Mouse (Mus musculus) stomach, postnatal 0 days (tissue): Measurements from ENCODE around the gene Sco1. TPM values are rescaled to one million over a fixed set of nuclear protein-coding genes. Genes with fewer than 3 reads are reported as not detected.
A peak's percentile ranks its signal among the peaks of the same experiment; 100 is the strongest.

Experiments
- ATAC-seq: fragments of 200-750 bp; cut with Nextera tagmentation; 2 replicates; pipeline ENCODE4 v1.8.0; 2017; ENCODE audit not compliant: low FRiP score, low TSS enrichment
- DNase-seq: peaks from one replicate; pipeline ENCODE4 v3.0.0-alpha.2; 2016; ENCODE audit warnings: low spot score
- H3K27ac ChIP-seq: fragments of 300-500 bp; sonication (generic); replicated peaks from 2 replicates; pipeline ENCODE4 v1.5.1; 2014; ENCODE audit warnings: mild to moderate bottlenecking, control low read depth
- H3K27me3 ChIP-seq: fragments of 300-500 bp; sonication (generic); 2 replicates; pipeline ENCODE4 v1.6.1; 2014; ENCODE audit warnings: low read length; ENCODE audit not compliant: control insufficient read depth, insufficient read depth
- H3K36me3 ChIP-seq: fragments of 300-500 bp; sonication (generic); 2 replicates; pipeline ENCODE4 v1.6.1; 2014; ENCODE audit warnings: low read length, mixed read lengths; ENCODE audit not compliant: control insufficient read depth, insufficient read depth
- H3K4me1 ChIP-seq: fragments of 300-500 bp; sonication (generic); replicated peaks from 2 replicates; pipeline ENCODE4 v1.6.1; 2014; ENCODE audit warnings: antibody characterized with exemption; ENCODE audit not compliant: control insufficient read depth, insufficient read depth
- H3K4me2 ChIP-seq: fragments of 300-500 bp; sonication (generic); replicated peaks from 2 replicates; pipeline ENCODE4 v1.6.1; 2014; ENCODE audit warnings: low read depth, mild to moderate bottlenecking, control low read depth, moderate library complexity
- H3K4me3 ChIP-seq: fragments of 300-500 bp; sonication (generic); 2 replicates; pipeline ENCODE4 v1.5.1; 2014; ENCODE audit warnings: low read depth, low read length, control low read depth
- H3K9ac ChIP-seq: fragments of 300-500 bp; sonication (generic); 2 replicates; pipeline ENCODE4 v1.6.1; 2014; ENCODE audit warnings: mild to moderate bottlenecking, low read length, control low read depth, mixed read lengths
- H3K9me3 ChIP-seq: fragments of 300-500 bp; sonication (generic); 2 replicates; pipeline ENCODE4 v1.6.1; 2016; ENCODE audit warnings: low read length; ENCODE audit not compliant: control insufficient read depth
- CTCF ChIP-seq: IDR thresholded peaks from 2 replicates; pipeline ENCODE4 v1.5.1; 2016; ENCODE audit warnings: antibody characterized with exemption, low read depth, mild to moderate bottlenecking, moderate library complexity
- EP300 ChIP-seq: optimal IDR thresholded peaks from 2 replicates; pipeline ENCODE3; 2016; ENCODE audit warnings: antibody characterized with exemption
- WGBS: fragments of 180-500 bp; shearing (Covaris S2); extraction: QIAGEN DNeasy Blood & Tissue Kit; methylation state at CpG from one replicate; pipeline ENCODE4 v1.1.7; 2014; 5-methylcytosine and 5-hydroxymethylcytosine counted together
- polyA plus RNA-seq: library from polyadenylated mRNA; unstranded; fragments of >200 nt; fragmentation: Nextera tagmentation; extraction: Ambion mirVana; gene quantifications from 2 replicates; pipeline ENCODE4 v1.2.1, GENCODE M21; 2015

The Sco1 gene
- polyA plus RNA-seq, 1 experiment from 2014 or later = 14.5 TPM

- DNase-seq = no peak
- Histone ChIP-seq H3K4me2 (no peak within 1 kb of the TSS), H3K27me3 (no peaks in the 10 kb centered on the region), H3K4me1 (no peaks in the 10 kb centered on the region; the same call in 1 of the 2 replicates), H3K36me3 (no peaks in the 10 kb centered on the region), H3K9ac (no peak within 1 kb of the TSS), H3K4me3 (no peak within 1 kb of the TSS), H3K27ac (no peak within 1 kb of the TSS), H3K9me3 (no peaks in the 10 kb centered on the region)
- no peak for TF ChIP-seq CTCF
- TF ChIP-seq EP300 = no peak
- 78% methylated on average over 5 of the region's 5 CpGs for WGBS
- ATAC-seq = no peak
Observed at GRCm38 (mm10) chr11:67078000-67078399, 25.5 kb downstream of the Sco1 start, which contains the start of gene Myh3. Gene Myh3, plus strand, starts transcription at chr11:67078300.

DNA sequence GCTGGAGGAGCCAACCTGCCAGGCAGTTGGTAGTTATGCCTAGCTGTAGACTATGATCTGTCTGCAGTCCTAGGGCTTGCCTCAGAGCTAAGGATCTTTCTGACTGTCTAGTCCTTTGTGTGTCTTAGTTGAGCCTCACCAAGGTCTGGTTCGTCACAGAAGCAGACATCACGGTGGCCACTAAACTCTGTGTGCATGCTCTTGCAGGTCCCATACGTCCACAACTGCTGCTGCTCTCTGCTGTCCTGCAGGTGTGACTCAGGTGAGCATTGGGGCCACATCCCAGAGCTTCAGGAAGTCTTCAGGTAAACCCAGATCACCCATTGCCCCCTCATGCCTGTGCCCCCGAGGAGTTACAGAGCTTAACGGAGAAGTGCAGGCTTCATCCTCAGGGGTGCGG is 26.4 kb downstream of the Sco1 start:
- Histone ChIP-seq H3K27ac (no peak overlapping the region), H3K4me1 (no peaks in the 10 kb centered on the region; the same call in 1 of the 2 replicates), H3K9me3 (no peaks in the 10 kb centered on the region), H3K27me3 (no peaks in the 10 kb centered on the region), H3K4me3 (no peak overlapping the region), H3K36me3 (no peaks in the 10 kb centered on the region), H3K4me2 (no peak overlapping the region), H3K9ac (no peak overlapping the region)
- TF ChIP-seq CTCF (no peak), EP300 (no peak)
- ATAC-seq (no peak), DNase-seq (no peak)
- 89% methylated on average over 6 of the region's 6 CpGs for WGBS

DNA sequence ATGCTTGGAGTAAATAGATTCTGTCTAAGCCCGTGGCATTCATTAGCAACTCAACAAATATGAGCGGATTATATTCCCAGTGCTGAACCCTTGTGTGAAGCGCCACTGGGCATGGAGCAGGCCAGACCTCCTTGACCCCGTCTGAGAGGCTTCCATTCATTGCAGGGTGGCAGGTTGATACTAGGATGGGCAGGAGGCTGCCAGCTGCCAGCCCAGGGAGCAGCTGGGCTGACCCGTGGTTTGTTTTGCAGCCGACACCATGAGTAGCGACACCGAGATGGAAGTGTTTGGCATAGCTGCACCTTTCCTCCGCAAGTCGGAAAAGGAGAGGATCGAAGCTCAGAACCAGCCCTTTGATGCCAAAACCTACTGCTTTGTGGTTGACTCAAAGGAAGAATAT is 27.3 kb downstream of the Sco1 start:
- H3K4me3 ChIP-seq = no peak overlapping the region

GRCm38 (mm10) chr11:67080168-67080567 is 27.7 kb downstream of the Sco1 start:
- H3K4me2 ChIP-seq = no peak overlapping the region
- no peaks in the 10 kb centered on the region; the same call in 1 of the 2 replicates for H3K4me1 ChIP-seq
- H3K36me3 ChIP-seq = no peaks in the 10 kb centered on the region
- H3K9me3 ChIP-seq = no peaks in the 10 kb centered on the region
- WGBS = 5% methylated on average over 3 of the region's 3 CpGs
- ATAC-seq (peak; percentile 58; the same call in 1 of the 2 replicates), DNase-seq (peak; percentile 52)
- H3K27me3 ChIP-seq = no peaks in the 10 kb centered on the region
- no peak for TF ChIP-seq EP300
- TF ChIP-seq CTCF = peak; percentile 82
- no peak overlapping the region for H3K4me3 ChIP-seq
- H3K27ac ChIP-seq = no peak overlapping the region
- no peak overlapping the region for H3K9ac ChIP-seq

More for the DNA sequence above, 27.3 kb downstream of the Sco1 start:
- no peaks in the 10 kb centered on the region for H3K9me3 ChIP-seq
- no peak overlapping the region for H3K4me2 ChIP-seq
- TF ChIP-seq CTCF (no peak), EP300 (no peak)
- ATAC-seq = no peak
- no peaks in the 10 kb centered on the region for H3K27me3 ChIP-seq
- no peak overlapping the region for H3K9ac ChIP-seq
- no peaks in the 10 kb centered on the region for H3K36me3 ChIP-seq
- no peak for DNase-seq
- no peak overlapping the region for H3K27ac ChIP-seq
- 68% methylated on average over 11 of the region's 11 CpGs for WGBS
- no peaks in the 10 kb centered on the region; the same call in 1 of the 2 replicates for H3K4me1 ChIP-seq

DNA sequence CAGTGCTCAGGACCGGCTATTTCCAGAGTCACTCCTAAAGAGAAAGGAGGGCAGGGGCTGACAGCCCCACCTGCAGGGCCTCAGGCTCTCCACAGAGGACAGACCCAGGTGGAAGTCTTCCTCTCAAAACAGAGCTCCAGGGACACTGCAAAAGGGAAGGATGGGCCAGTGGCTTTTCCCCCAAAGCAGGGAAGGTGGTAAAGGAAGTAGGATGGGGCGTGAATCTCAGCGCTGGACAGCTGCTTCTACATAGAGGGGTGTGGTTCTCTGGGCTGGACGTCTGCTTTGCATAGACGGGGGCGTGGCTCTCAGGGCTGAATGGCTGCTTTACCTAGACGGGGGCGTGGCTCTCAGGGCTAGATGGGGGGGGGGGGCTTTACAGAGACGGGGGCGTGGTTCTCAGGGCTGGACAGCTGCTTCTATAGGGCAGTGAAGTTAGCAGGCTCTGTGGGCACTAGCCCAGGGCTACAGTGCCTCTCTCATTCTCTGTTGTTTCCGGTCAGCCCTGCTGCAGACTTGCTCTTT is 28.7 kb downstream of the Sco1 start:
- H3K36me3 ChIP-seq = no peaks in the 10 kb centered on the region
- no peak overlapping the region for H3K4me3 ChIP-seq
- no peak overlapping the region for H3K27ac ChIP-seq
- no peaks in the 10 kb centered on the region for H3K9me3 ChIP-seq
- peak; percentile 83 for ATAC-seq
- WGBS = 4% methylated on average over 11 of the region's 11 CpGs
- H3K4me2 ChIP-seq = no peak overlapping the region
- no peaks in the 10 kb centered on the region; the same call in 1 of the 2 replicates for H3K4me1 ChIP-seq
- no peak overlapping the region for H3K9ac ChIP-seq
- peak; percentile 85 for DNase-seq
- no peaks in the 10 kb centered on the region for H3K27me3 ChIP-seq
- TF ChIP-seq EP300 (no peak), CTCF (no peak)

DNA sequence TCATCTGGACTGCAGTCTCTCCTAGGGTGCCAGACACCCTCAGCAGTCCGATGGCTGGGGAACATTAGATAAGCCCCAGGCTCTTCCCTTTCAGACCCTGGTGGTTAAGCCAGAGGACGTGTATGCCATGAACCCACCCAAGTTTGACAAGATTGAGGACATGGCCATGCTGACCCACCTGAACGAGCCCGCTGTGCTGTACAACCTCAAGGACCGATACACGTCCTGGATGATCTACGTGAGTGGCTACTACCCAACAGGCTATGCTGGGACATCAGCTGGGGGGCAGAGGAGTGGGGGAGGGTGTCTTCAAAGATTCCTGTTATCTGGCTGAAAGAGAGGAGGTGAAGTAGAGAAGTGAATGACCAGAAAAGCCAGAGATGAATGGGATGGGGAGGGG is 29.7 kb downstream of the Sco1 start:
- WGBS = 83% methylated on average over 7 of the region's 7 CpGs
- no peak for TF ChIP-seq EP300
- no peak for TF ChIP-seq CTCF
- ATAC-seq = no peak

More for the DNA sequence above, 29.7 kb downstream of the Sco1 start:
- no peak overlapping the region for H3K4me3 ChIP-seq
- H3K27me3 ChIP-seq = no peaks in the 10 kb centered on the region
- H3K4me2 ChIP-seq = no peak overlapping the region
- no peak overlapping the region for H3K9ac ChIP-seq
- H3K9me3 ChIP-seq = no peaks in the 10 kb centered on the region
- no peaks in the 10 kb centered on the region for H3K36me3 ChIP-seq
- no peak overlapping the region for H3K27ac ChIP-seq
- no peaks in the 10 kb centered on the region; the same call in 1 of the 2 replicates for H3K4me1 ChIP-seq
- DNase-seq = no peak
